Mouse (Mus musculus) E14TG2a.4 (cell line): ENCODE results near the gene Satb1.

ENCODE experiments used
- CTCF ChIP-seq: conservative IDR thresholded peaks from 2 replicates; pipeline ENCODE4 v1.5.1; 2014; ENCODE audit warnings: low read length
- NANOG ChIP-seq: IDR thresholded peaks from 2 replicates; pipeline ENCODE4 v1.6.1; 2014; ENCODE audit warnings: borderline replicate concordance, low read length, mixed read lengths

DNA sequence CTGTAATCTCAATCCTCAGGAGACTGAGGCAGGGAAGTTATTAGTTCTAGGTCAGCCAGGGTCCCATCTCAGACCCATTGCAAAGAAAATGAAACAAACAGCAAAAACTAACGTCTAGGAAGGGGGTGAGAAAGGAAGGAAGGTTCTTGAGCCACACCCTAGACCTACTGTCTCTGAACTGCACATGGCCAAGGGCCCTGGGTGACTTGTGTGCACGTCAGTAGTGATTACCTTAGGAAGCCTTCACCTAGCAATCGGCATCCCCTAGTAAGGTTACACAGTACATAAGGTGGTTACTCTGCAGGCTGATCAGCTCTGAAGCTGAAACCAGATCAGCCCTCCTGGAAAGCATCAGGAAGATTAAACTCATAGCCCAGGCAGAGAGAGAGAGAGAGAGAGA, 22.2 kb upstream of the Satb1 start:
- TF ChIP-seq CTCF (no peak), NANOG (no peak)
